Mouse (Mus musculus) stomach, postnatal 0 days (tissue): ENCODE data around the gene Pitx1.

Source experiments
- CTCF ChIP-seq: IDR thresholded peaks from 2 replicates; pipeline ENCODE4 v1.5.1; 2016; ENCODE audit warnings: antibody characterized with exemption, low read depth, mild to moderate bottlenecking, moderate library complexity
- EP300 ChIP-seq: optimal IDR thresholded peaks from 2 replicates; pipeline ENCODE3; 2016; ENCODE audit warnings: antibody characterized with exemption

- TF ChIP-seq CTCF (peak; percentile 34), EP300 (no peak)
Observed at GRCm38 (mm10) chr13:55847805-55848204, 11.8 kb upstream of the Pitx1 start.
